Mouse (Mus musculus) telencephalon, adult 2 months (tissue): ENCODE results near the gene Krt33a.
A peak's percentile ranks its signal among the peaks of the same experiment; 100 is the strongest.

Experiments
- DNase-seq: peaks from one replicate; pipeline ENCODE4 v3.0.0-alpha.2; 2011; ENCODE audit warnings: low read depth, low spot score

Krt33a gene

GRCm38 (mm10) chr11:99986180-99986647, 29.8 kb downstream of the Krt33a start, which contains the start of gene Krtap16-1:
Gene Krtap16-1 (minus strand): TSS chr11:99986597.
- no peak for DNase-seq

GRCm38 (mm10) chr11:99985291-99986092, 30.5 kb downstream of the Krt33a start:
- DNase-seq: peak; percentile 49

DNA sequence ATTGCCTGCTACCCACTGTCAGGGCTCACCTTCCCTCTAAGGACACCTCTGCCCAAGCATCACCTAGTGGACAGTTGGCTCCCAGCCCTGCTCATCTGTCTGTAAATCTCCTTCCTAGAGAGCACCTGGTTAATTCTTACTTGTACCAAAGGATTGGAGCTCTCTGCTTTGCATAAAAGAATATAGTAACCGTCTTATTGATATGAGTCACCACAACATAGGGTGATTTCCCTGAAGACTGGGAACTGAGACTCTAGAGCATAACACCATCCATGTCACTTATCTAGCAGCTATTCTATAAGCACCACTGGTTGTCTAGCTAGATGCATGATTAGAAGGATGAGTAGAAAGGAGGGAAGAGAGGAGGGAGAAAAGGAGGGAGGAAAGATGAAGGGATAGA, 32.6 kb downstream of the Krt33a start:
- no peak for DNase-seq

- DNase-seq: no peak
Observed at GRCm38 (mm10) chr11:99982731-99983130, 33.3 kb downstream of the Krt33a start.

DNA sequence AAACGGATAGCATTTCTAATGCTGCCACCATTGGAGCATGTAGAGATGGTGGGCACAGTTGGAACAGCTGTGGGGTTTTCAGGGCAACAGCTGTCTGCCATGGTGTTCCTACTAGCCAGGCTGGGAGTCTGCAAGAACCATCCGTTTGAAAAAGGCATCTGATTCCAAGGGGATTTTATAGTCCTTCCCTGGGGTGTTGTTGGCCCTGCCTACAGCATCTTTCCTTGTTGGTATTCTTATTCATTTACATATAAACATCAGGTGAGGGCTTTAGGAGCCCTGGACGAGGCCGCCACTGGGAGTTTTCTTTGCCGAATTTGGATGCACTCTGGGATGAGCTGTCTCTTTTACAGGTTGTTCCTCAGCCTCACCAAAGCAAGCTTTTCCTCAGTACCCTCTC, 37.1 kb downstream of the Krt33a start, which contains the start of gene Krtap29-1:
Krtap29-1 (minus strand) TSS at position 101 of the 400 bp plus-strand sequence.
- no peak for DNase-seq

GRCm38 (mm10) chr11:99965961-99966360, 50.1 kb downstream of the Krt33a start:
- no peak for DNase-seq

DNA sequence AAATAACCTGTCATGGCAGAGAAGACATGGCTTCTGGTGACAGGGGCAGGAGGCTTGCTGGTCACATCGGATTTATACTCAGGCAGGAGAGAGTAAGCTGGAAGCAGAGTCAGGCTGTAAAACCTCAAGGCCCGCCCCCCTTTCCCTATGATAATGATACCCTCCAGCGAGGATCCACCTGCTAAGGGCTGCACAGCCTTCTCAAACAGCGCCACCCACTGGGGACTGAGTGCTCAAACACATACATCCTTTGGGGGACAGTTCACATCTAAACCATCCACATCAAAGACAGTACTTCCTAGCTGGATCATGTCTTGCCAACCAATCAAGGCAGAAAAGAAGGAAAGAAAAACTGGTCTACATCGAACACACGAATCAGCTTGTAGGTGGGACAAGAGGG, 51.8 kb downstream of the Krt33a start:
- no peak for DNase-seq
